In genomic region chr12:104829596-104830282, GRCm38 (mm10) we compare ENCODE assay signal across 7 mouse cellular contexts. TPM values are rescaled to one million over a fixed set of nuclear protein-coding genes. Genes with fewer than 3 reads are reported as not detected.
DNase-seq lines count a peak whose midpoint lies in the region; ATAC-seq and TF ChIP-seq lines count a peak whose summit lies in the region.

No protein-coding gene starts in this region.

- peak; percentile 62 for TF ChIP-seq CTCF in lung, embryonic 14.5 days (IDR thresholded peaks at IDR 0.05; ENCODE audit: low read depth)

- peak; percentile 85 for DNase-seq in 416B (ENCODE audit: low read depth)
- peak; percentile 38 for DNase-seq in ES-CJ7 (ENCODE audit: low read depth, low spot score)
- DNase-seq in gastrocnemius, adult 8-10 months (ENCODE audit: low spot score in 2 of 2): peak; percentile 58 to 62
- peak; percentile 77 for DNase-seq in lung, embryonic 14.5 days
- no peak for DNase-seq in left cerebral cortex, adult 9 months (ENCODE audit: low spot score in 2 of 2)

- H3K4me3 ChIP-seq in intestine, embryonic 16.5 days (ENCODE audit: low read length): no peak overlapping the region
- no peak overlapping the region for H3K4me3 ChIP-seq in lung, embryonic 14.5 days (ENCODE audit: low read depth, low read length)
- no peak overlapping the region for H3K4me3 ChIP-seq in stomach, embryonic 16.5 days (replicated peaks; ENCODE audit: low read length)

- no peaks in the 10 kb centered on the region for H3K27me3 ChIP-seq in intestine, embryonic 16.5 days (replicated peaks; ENCODE audit: control insufficient read depth, insufficient read depth, low read length)
- no peaks in the 10 kb centered on the region for H3K27me3 ChIP-seq in lung, embryonic 14.5 days (ENCODE audit: insufficient read depth, low read length)
- H3K27me3 ChIP-seq in stomach, embryonic 16.5 days (ENCODE audit: control insufficient read depth, insufficient read depth, low read length): no peaks in the 10 kb centered on the region

- H3K27ac ChIP-seq in intestine, embryonic 16.5 days (ENCODE audit: low read length): peak overlapping the region; percentile 60
- peak overlapping the region; percentile 18; the same call in 1 of the 2 replicates for H3K27ac ChIP-seq in lung, embryonic 14.5 days (ENCODE audit: low read depth)
- H3K27ac ChIP-seq in stomach, embryonic 16.5 days (ENCODE audit: low read length): peak overlapping the region; percentile 67

- no peak overlapping the region for H3K4me2 ChIP-seq in intestine, embryonic 16.5 days (ENCODE audit: low read depth, low read length)
- H3K4me2 ChIP-seq in lung, embryonic 14.5 days: no peak overlapping the region
- peak overlapping the region; percentile 15; the same call in 1 of the 2 replicates for H3K4me2 ChIP-seq in stomach, embryonic 16.5 days (ENCODE audit: low read depth, low read length)

- no peaks in the 10 kb centered on the region for H3K36me3 ChIP-seq in intestine, embryonic 16.5 days (ENCODE audit: control insufficient read depth, insufficient read depth, low read length)
- H3K36me3 ChIP-seq in lung, embryonic 14.5 days (ENCODE audit: insufficient read depth): no peaks in the 10 kb centered on the region
- no peaks in the 10 kb centered on the region for H3K36me3 ChIP-seq in stomach, embryonic 16.5 days (ENCODE audit: control insufficient read depth, insufficient read depth, low read length)

- peak; percentile 92 for ATAC-seq in intestine, embryonic 16.5 days
- peak; percentile 64 for ATAC-seq in lung, embryonic 14.5 days (ENCODE audit: insufficient read depth)
- ATAC-seq in stomach, embryonic 16.5 days (ENCODE audit: insufficient read depth, low FRiP score): peak; percentile 83

- no peak overlapping the region; the same call in 1 of the 2 replicates for H3K9ac ChIP-seq in intestine, embryonic 16.5 days (ENCODE audit: low read depth, low read length)
- H3K9ac ChIP-seq in lung, embryonic 14.5 days: no peak overlapping the region
- peak overlapping the region; percentile 38 for H3K9ac ChIP-seq in stomach, embryonic 16.5 days (ENCODE audit: low read length)

- peaks cover 19% of the 10 kb centered on the region for H3K4me1 ChIP-seq in intestine, embryonic 16.5 days (ENCODE audit: control insufficient read depth, insufficient read depth, low read length)
- peaks cover 8% of the 10 kb centered on the region; the same call in 1 of the 2 replicates for H3K4me1 ChIP-seq in lung, embryonic 14.5 days (ENCODE audit: insufficient read depth)
- H3K4me1 ChIP-seq in stomach, embryonic 16.5 days (ENCODE audit: control insufficient read depth, insufficient read depth, low read length): peaks cover 22% of the 10 kb centered on the region

- WGBS in intestine, embryonic 16.5 days: 36% methylated on average over 6 of the region's 6 CpGs
- WGBS in lung, embryonic 14.5 days: 36% methylated on average over 6 of the region's 6 CpGs
- WGBS in stomach, embryonic 16.5 days: 32% methylated on average over 6 of the region's 6 CpGs

- H3K9me3 ChIP-seq in intestine, embryonic 16.5 days (ENCODE audit: control insufficient read depth, low read length): no peaks in the 10 kb centered on the region
- no peaks in the 10 kb centered on the region for H3K9me3 ChIP-seq in lung, embryonic 14.5 days (ENCODE audit: low read depth, low read length)
- no peaks in the 10 kb centered on the region for H3K9me3 ChIP-seq in stomach, embryonic 16.5 days (replicated peaks; ENCODE audit: control insufficient read depth, low read length)

RNA-seq across cellular contexts. Expression of gene Clmn, which starts 35.1 kb away (rescaled TPM):
- total RNA-seq in gastrocnemius, adult 8-10 months (2022): 1 to 10 TPM in 3 of 4 experiments, under 1 TPM in 1; 0.73 to 2.1 (median 1.5) TPM
- polyA plus RNA-seq in intestine, embryonic 16.5 days (2015; fragmentation: Nextera tagmentation; extraction: Ambion mirVana): 2.9 and 3.0 TPM in 2 replicates
- 2.1 and 2.8 TPM in 2 replicates for polyA plus RNA-seq in lung, embryonic 14.5 days (2014; fragmentation: Nextera tagmentation; extraction: Ambion mirVana)
- polyA plus RNA-seq in stomach, embryonic 16.5 days (2015; fragmentation: Nextera tagmentation; extraction: Ambion mirVana): 2.3 and 2.5 TPM in 2 replicates

Comparison
In these comparisons a context has a peak if more than half of its experiments do, and no peak if none do; other contexts are left out.
1. DNase-seq: peak in 416B (single experiment), ES-CJ7 (single experiment), gastrocnemius, adult 8-10 months (2 of 2) and lung, embryonic 14.5 days (single experiment); none in left cerebral cortex, adult 9 months (0 of 2).
2. Peak in every context shown above with its lines, with median percentiles within 50 percentile points of each other: ATAC-seq and H3K27ac ChIP-seq.